Mouse (Mus musculus): ENCODE data around the gene Btk. TPM values are rescaled to one million over a fixed set of nuclear protein-coding genes. Genes with fewer than 3 reads are reported as not detected.

Gene Btk
- total and polyA plus RNA-seq, 2 experiments from 2014 or later = 0.34 TPM; not detected in 1

DNA sequence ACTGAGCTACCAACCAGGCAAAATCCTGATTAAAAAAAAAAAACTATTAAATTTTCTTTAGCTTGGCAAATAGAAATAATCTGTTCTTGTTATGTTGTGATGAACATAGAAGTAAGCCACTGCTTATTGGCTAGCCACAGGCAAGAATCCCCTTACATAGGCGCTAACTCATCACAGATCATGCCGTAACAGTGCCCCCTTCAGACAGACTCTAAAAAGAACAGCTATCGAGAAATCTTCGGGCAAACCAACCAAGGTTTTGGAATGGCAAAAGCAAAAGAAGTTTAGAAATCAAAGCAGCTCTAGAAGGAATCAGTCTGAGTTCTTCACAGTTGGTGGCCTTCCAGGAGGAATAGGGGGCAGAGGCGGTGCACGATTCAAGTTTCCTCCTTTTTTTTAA lies 75.4 kb downstream of the Btk start:
- H3K4me1 ChIP-seq (ENCODE audit: control insufficient read depth, insufficient read depth) = no peaks in the 10 kb centered on the region
- H3K36me3 ChIP-seq (replicated peaks; ENCODE audit: control insufficient read depth, insufficient read depth, low read length) = no peaks in the 10 kb centered on the region
- no peak overlapping the region for H3K27ac ChIP-seq (ENCODE audit: low read depth)
- DNase-seq (ENCODE audit: low spot score) (no peak), ATAC-seq (ENCODE audit: insufficient read depth, low read depth) (no peak)
- no peaks in the 10 kb centered on the region for H3K27me3 ChIP-seq (ENCODE audit: control insufficient read depth, insufficient read depth, low read length)
- TF ChIP-seq EP300 (IDR thresholded peaks at IDR 0.05; ENCODE audit: low read depth) (no peak), CTCF (IDR thresholded peaks at IDR 0.05; ENCODE audit: low read depth) (no peak)
- no peak overlapping the region for H3K4me3 ChIP-seq (ENCODE audit: low read depth, low read length)
- H3K9ac ChIP-seq (replicated peaks; ENCODE audit: low read depth, low read length) = no peak overlapping the region
- H3K9me3 ChIP-seq (replicated peaks; ENCODE audit: control insufficient read depth, low read length) = no peaks in the 10 kb centered on the region
- 68% methylated on average over 6 of the region's 6 CpGs for WGBS
- no peak overlapping the region for H3K4me2 ChIP-seq (ENCODE audit: low read depth, low read length)

DNA sequence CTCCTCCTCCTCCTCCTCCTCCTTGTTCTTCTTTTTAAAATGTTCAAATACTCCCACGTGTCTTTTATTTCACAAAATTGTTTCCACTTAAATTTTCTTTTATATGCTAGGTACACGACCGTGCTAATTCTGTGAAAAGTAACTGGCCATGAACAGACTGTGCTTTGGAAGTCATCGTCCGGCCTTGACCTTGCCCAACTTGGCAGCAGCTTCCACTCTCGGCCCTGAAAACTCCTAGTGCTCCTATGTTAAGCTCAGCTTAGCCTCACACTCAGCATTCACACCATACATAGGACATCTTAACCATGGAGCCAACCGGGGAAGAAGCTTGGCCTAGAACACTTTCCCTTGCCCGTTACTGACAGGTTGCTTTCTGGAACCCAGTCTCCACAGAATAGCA lies 82.7 kb downstream of the Btk start:
- Histone ChIP-seq H3K4me1 (ENCODE audit: control insufficient read depth, insufficient read depth) (no peaks in the 10 kb centered on the region), H3K27me3 (ENCODE audit: control insufficient read depth, insufficient read depth, low read length) (no peaks in the 10 kb centered on the region), H3K4me2 (ENCODE audit: low read depth, low read length) (no peak overlapping the region), H3K36me3 (replicated peaks; ENCODE audit: control insufficient read depth, insufficient read depth, low read length) (no peaks in the 10 kb centered on the region), H3K27ac (ENCODE audit: low read depth) (no peak overlapping the region), H3K9me3 (replicated peaks; ENCODE audit: control insufficient read depth, low read length) (no peaks in the 10 kb centered on the region), H3K4me3 (ENCODE audit: low read depth, low read length) (no peak overlapping the region), H3K9ac (replicated peaks; ENCODE audit: low read depth, low read length) (no peak overlapping the region)
- DNase-seq (ENCODE audit: low spot score) (no peak), ATAC-seq (ENCODE audit: insufficient read depth, low read depth) (no peak)
- TF ChIP-seq EP300 (IDR thresholded peaks at IDR 0.05; ENCODE audit: low read depth) = no peak
- no peak for TF ChIP-seq CTCF (IDR thresholded peaks at IDR 0.05; ENCODE audit: low read depth)
- WGBS = 77% methylated on average over 8 of the region's 8 CpGs

Other genes starting within 250 kb of the Btk start
- 0.04 and 1.4 TPM in 2 replicates for gene Drp2, start 179.0 kb downstream of the Btk start, total RNA-seq (2014; rRNA removed; ENCODE audit: low replicate concordance)
- 0.07 and 0.08 TPM in 2 replicates for gene Drp2, start 179.0 kb downstream of the Btk start, polyA plus RNA-seq (2015; fragmentation: Nextera tagmentation; extraction: Ambion mirVana)
- not detected in 2 replicates for gene Taf7l, start 107.1 kb downstream of the Btk start, total RNA-seq (2014; rRNA removed; ENCODE audit: low replicate concordance)
- not detected in 2 replicates for gene Taf7l, start 107.1 kb downstream of the Btk start, polyA plus RNA-seq (2015; fragmentation: Nextera tagmentation; extraction: Ambion mirVana)
- 13.1 and 13.7 TPM in 2 replicates for gene Timm8a1, start 41.7 kb downstream of the Btk start, total RNA-seq (2014; rRNA removed; ENCODE audit: low replicate concordance)
- gene Timm8a1, start 41.7 kb downstream of the Btk start, polyA plus RNA-seq (2015; fragmentation: Nextera tagmentation; extraction: Ambion mirVana) = 66.5 and 74.5 TPM in 2 replicates
- gene Rpl36a, start 2.1 kb upstream of the Btk start, total RNA-seq (2014; rRNA removed; ENCODE audit: low replicate concordance) = 341 and 419 TPM in 2 replicates
- gene Rpl36a, start 2.1 kb upstream of the Btk start, polyA plus RNA-seq (2015; fragmentation: Nextera tagmentation; extraction: Ambion mirVana) = 246 and 247 TPM in 2 replicates
- gene Gla, start 17.6 kb upstream of the Btk start, total RNA-seq (2014; rRNA removed; ENCODE audit: low replicate concordance) = 0.50 and 4.1 TPM in 2 replicates
- gene Gla, start 17.6 kb upstream of the Btk start, polyA plus RNA-seq (2015; fragmentation: Nextera tagmentation; extraction: Ambion mirVana) = 1.5 and 1.8 TPM in 2 replicates
- 37.1 and 43.9 TPM in 2 replicates for gene Hnrnph2, start 17.6 kb upstream of the Btk start, total RNA-seq (2014; rRNA removed; ENCODE audit: low replicate concordance)
- gene Hnrnph2, start 17.6 kb upstream of the Btk start, polyA plus RNA-seq (2015; fragmentation: Nextera tagmentation; extraction: Ambion mirVana) = 98.4 and 102 TPM in 2 replicates
- 6.5 and 7.4 TPM in 2 replicates for gene Armcx4, start 102.9 kb upstream of the Btk start, total RNA-seq (2014; rRNA removed; ENCODE audit: low replicate concordance)
- 2.4 and 2.8 TPM in 2 replicates for gene Armcx4, start 102.9 kb upstream of the Btk start, polyA plus RNA-seq (2015; fragmentation: Nextera tagmentation; extraction: Ambion mirVana)
- gene Armcx1, start 134.4 kb upstream of the Btk start, total RNA-seq (2014; rRNA removed; ENCODE audit: low replicate concordance) = 3.9 and 13.9 TPM in 2 replicates
- gene Armcx1, start 134.4 kb upstream of the Btk start, polyA plus RNA-seq (2015; fragmentation: Nextera tagmentation; extraction: Ambion mirVana) = 21.8 and 22.7 TPM in 2 replicates
- gene Armcx6, start 167.8 kb upstream of the Btk start, total RNA-seq (2014; rRNA removed; ENCODE audit: low replicate concordance) = 7.7 and 13.7 TPM in 2 replicates
- 7.3 and 7.8 TPM in 2 replicates for gene Armcx6, start 167.8 kb upstream of the Btk start, polyA plus RNA-seq (2015; fragmentation: Nextera tagmentation; extraction: Ambion mirVana)
- 22.1 and 33.6 TPM in 2 replicates for gene Armcx3, start 173.0 kb upstream of the Btk start, total RNA-seq (2014; rRNA removed; ENCODE audit: low replicate concordance)
- gene Armcx3, start 173.0 kb upstream of the Btk start, polyA plus RNA-seq (2015; fragmentation: Nextera tagmentation; extraction: Ambion mirVana) = 59.5 and 64.1 TPM in 2 replicates
- gene Armcx2, start 225.7 kb upstream of the Btk start, total RNA-seq (2014; rRNA removed; ENCODE audit: low replicate concordance) = 46.2 and 47.9 TPM in 2 replicates
- gene Armcx2, start 225.7 kb upstream of the Btk start, polyA plus RNA-seq (2015; fragmentation: Nextera tagmentation; extraction: Ambion mirVana) = 23.6 and 24.3 TPM in 2 replicates